Mouse (Mus musculus): ENCODE measurements around the gene Sirpa. TPM values are rescaled to one million over a fixed set of nuclear protein-coding genes. Genes with fewer than 3 reads are reported as not detected.

Sirpa gene
- total RNA-seq, 1 experiment from 2014 or later, result 38.3 TPM

DNA sequence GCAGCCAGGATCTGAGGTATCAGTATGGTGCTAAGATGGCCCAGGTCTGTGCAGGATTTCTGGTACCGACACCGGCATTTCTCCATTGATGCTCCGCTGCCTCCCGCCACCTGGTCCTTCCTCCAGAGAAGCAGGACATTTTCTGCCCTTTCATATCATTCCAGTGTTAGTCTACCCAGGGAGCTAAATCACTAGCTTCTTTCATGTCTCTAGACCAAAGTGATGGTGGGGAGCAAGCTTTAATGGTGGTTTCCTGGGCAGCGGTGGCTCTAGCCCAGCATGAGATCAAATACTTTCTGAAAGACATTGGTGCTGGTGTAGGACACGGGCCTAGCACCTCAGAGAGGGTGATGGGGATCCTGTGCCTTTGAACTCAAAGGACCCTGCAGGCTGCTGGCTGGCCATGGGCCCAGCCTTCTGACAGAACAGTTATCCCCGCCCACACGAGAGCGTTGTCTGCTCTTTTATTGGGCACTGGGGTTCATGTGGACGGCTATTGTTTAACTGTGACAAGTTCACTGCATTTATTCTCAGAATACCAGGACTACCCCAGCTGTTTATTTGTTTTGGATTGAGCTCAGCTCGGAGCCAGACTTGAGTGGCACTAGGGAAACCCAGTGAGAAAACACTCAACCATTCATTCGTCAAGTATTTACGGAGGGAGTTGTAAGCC lies 31.7 kb downstream of the Sirpa start:
- no peak for ATAC-seq (replicated peaks in 1 of 2; ENCODE audit: insufficient read depth in 1 of 2, low FRiP score in 2 of 2, low TSS enrichment in 1 of 2, low read depth in 1 of 2, poor library complexity in 2 of 2, severe bottlenecking in 2 of 2)

DNA sequence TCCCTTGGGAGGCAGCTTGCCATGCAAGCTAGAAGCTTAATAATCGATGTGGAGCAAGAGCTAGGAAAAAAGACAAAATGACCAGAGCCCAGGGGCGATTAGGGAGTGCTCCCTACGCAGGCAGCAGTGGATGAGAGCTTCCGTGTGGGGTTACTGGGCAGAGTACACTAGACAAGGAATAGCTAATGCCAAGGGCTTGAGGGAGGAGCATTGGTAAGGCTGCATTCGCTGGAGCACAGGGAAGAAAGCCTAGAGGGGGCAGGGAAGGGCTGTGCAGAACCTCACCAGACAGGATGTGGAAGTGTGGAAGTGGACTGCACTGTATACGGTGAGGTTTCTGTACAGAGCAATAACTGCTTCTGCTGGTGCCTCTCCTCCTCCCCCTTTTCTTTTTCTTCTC lies 32.3 kb downstream of the Sirpa start:
- no peak for ATAC-seq (replicated peaks in 1 of 2; ENCODE audit: insufficient read depth in 1 of 2, low FRiP score in 2 of 2, low TSS enrichment in 1 of 2, low read depth in 1 of 2, poor library complexity in 2 of 2, severe bottlenecking in 2 of 2)

DNA sequence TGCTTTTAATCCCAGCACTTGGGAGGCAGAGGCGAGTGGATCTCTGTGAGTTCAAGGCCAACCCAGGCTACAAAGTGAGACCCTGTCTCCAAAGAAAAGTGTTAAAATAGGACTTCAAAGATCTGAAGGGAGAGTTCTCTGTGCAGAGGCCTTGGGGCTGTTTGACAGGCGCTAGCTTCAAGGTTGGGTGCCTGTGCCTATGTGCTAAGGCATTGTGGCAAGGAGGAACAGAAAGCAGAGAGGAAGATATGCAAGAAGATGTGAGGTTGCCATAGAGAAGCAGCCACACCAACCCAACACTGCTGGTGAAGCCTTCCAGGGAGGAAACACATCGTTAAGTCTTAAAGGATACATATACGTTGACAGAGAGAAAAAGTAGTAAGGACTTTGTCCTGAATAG lies 33.2 kb downstream of the Sirpa start:
- no peak for ATAC-seq (replicated peaks in 1 of 2; ENCODE audit: insufficient read depth in 1 of 2, low FRiP score in 2 of 2, low TSS enrichment in 1 of 2, low read depth in 1 of 2, poor library complexity in 2 of 2, severe bottlenecking in 2 of 2)

DNA sequence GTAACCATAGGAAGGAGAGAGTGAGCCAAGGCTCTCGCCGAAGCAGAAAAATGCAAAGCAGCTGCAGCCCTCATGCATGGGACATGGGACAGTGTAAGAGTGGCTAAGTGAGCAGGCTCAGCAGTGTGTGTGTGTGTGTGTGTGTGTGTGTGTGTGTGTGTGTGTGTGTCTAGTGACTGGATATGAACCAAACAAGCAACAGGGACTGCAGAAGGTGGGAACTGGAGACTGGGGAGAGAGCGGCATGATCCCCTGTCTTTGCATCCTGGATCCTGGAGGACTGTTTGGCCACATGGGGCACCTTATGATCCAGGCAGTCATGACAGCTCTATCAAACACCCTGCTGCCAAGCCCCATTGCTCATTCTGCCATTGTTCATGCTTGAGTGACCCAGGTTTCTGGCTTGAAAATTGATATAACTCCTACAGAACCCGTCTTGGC lies 34.0 kb downstream of the Sirpa start:
- no peak for ATAC-seq (replicated peaks in 1 of 2; ENCODE audit: insufficient read depth in 1 of 2, low FRiP score in 2 of 2, low TSS enrichment in 1 of 2, low read depth in 1 of 2, poor library complexity in 2 of 2, severe bottlenecking in 2 of 2)

DNA sequence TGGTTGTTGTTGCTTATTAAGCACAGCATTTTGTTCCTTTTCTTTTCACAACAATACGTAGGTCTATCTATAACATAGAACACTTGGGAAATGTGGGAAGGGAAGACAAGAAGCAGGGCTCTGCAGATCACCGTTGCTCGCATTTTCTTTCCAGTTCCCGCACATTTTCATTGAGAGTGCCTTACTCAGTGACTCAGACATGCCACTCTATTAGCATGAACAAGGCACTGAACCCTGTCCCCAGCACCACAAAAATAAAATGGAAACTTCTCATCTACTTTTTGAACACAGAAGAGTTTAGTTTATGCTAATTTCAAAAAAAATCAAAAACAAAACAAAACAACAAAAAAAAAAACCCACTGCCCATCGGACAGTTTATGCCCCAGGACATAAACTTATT lies 34.5 kb downstream of the Sirpa start:
- ATAC-seq (replicated peaks in 1 of 2; ENCODE audit: insufficient read depth in 1 of 2, low FRiP score in 2 of 2, low TSS enrichment in 1 of 2, low read depth in 1 of 2, poor library complexity in 2 of 2, severe bottlenecking in 2 of 2), result no peak

DNA sequence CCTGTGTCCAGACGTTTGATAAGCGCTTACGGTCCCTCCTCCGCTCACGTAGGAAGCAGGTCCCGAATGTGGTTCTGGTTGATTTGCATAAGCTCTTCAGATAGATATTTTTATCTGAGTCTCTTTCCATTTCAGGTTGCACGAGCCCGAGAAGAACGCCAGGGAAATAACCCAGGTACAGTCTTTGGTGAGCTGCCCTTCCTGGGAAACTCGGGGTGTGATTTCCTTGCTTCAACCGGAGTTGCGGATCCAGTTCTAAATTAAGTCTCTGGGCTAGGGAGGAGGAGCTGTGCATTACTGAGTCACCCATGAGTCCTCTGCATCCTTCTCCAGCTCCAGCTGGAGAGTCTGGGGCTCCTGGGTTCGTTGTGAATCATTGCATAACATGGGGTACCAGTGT lies 35.2 kb downstream of the Sirpa start:
- ATAC-seq (replicated peaks in 1 of 2; ENCODE audit: insufficient read depth in 1 of 2, low FRiP score in 2 of 2, low TSS enrichment in 1 of 2, low read depth in 1 of 2, poor library complexity in 2 of 2, severe bottlenecking in 2 of 2), result no peak

DNA sequence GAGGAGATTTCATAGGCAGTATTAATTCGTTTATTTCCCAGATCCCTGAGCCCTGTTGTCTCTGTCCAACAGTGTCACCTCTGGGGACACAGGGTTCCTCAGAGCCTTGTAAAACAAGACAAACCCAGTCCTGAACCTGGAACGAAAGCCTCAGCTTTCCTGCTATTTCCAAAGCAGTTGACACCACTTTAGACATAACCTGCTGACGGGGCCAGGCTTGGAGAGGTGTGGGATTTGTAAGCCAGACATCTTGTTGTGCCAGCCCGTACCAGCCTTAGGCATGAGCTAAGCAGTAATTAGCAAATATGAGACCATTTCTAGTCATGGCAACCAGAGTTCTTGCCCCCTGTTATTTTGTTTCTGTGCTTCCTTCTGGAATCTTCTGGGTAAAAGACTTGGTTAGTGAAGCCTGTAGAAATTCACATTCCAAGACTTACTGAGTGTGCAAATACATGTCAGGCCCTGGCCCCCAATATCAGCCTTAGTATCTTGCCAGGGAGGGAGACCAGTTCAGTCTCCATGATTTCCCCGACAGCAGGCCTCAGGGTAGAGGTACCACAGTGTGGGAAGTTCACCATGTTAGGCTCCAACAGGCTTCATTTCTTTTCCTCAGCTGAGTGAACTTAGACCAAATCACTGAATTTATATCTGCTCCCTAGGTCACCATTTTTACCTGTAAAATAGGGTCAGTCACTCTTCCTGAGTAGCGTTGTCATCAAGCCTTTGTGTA lies 36.0 kb downstream of the Sirpa start:
- no peak for ATAC-seq (replicated peaks in 1 of 2; ENCODE audit: insufficient read depth in 1 of 2, low FRiP score in 2 of 2, low TSS enrichment in 1 of 2, low read depth in 1 of 2, poor library complexity in 2 of 2, severe bottlenecking in 2 of 2)

DNA sequence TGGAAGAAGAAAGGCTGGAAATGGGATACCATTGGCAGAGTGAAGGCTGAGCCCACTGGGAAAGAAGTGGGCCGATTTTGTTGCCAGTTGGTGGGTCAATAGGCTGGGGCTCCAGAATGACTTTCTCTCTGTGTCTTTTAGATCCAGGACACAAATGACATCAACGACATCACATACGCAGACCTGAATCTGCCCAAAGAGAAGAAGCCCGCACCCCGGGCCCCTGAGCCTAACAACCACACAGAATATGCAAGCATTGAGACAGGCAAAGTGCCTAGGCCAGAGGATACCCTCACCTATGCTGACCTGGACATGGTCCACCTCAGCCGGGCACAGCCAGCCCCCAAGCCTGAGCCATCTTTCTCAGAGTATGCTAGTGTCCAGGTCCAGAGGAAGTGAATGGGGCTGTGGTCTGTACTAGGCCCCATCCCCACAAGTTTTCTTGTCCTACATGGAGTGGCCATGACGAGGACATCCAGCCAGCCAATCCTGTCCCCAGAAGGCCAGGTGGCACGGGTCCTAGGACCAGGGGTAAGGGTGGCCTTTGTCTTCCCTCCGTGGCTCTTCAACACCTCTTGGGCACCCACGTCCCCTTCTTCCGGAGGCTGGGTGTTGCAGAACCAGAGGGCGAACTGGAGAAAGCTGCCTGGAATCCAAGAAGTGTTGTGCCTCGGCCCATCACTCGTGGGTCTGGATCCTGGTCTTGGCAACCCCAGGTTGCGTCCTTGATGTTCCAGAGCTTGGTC lies 37.3 kb downstream of the Sirpa start:
- ATAC-seq (replicated peaks in 1 of 2; ENCODE audit: insufficient read depth in 1 of 2, low FRiP score in 2 of 2, low TSS enrichment in 1 of 2, low read depth in 1 of 2, poor library complexity in 2 of 2, severe bottlenecking in 2 of 2), result no peak

DNA sequence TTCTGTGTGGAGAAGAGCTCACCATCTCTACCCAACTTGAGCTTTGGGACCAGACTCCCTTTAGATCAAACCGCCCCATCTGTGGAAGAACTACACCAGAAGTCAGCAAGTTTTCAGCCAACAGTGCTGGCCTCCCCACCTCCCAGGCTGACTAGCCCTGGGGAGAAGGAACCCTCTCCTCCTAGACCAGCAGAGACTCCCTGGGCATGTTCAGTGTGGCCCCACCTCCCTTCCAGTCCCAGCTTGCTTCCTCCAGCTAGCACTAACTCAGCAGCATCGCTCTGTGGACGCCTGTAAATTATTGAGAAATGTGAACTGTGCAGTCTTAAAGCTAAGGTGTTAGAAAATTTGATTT lies 37.9 kb downstream of the Sirpa start:
- ATAC-seq (replicated peaks in 1 of 2; ENCODE audit: insufficient read depth in 1 of 2, low FRiP score in 2 of 2, low TSS enrichment in 1 of 2, low read depth in 1 of 2, poor library complexity in 2 of 2, severe bottlenecking in 2 of 2), result no peak

DNA sequence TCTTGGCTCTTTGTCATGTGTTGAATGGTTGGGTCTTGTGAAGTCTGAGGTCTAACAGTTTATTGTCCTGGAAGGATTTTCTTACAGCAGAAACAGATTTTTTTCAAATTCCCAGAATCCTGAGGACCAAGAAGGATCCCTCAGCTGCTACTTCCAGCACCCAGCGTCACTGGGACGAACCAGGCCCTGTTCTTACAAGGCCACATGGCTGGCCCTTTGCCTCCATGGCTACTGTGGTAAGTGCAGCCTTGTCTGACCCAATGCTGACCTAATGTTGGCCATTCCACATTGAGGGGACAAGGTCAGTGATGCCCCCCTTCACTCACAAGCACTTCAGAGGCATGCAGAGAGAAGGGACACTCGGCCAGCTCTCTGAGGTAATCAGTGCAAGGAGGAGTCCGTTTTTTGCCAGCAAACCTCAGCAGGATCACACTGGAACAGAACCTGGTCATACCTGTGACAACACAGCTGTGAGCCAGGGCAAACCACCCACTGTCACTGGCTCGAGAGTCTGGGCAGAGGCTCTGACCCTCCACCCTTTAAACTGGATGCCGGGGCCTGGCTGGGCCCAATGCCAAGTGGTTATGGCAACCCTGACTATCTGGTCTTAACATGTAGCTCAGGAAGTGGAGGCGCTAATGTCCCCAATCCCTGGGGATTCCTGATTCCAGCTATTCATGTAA lies 38.5 kb downstream of the Sirpa start:
- ATAC-seq (replicated peaks in 1 of 2; ENCODE audit: insufficient read depth in 1 of 2, low FRiP score in 2 of 2, low TSS enrichment in 1 of 2, low read depth in 1 of 2, poor library complexity in 2 of 2, severe bottlenecking in 2 of 2), result no peak

DNA sequence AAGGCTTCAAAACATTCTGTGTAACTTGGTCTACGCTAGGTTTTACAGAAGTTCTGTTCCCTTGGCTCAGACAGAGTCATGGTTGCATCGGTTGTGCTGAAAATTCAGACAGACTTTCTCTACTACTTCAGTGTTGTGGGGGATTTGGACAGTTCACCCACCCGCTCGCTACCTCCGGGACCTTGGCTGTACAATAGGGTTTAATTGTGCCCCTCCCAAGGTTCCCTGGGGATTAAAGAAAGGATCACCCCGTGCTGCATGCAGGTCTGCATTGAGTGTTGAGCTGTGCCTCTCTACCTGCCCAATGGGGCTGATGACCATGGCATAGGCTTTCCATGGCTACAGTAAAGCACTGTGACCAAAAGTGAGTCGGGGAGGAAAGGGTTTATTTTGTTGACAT lies 39.7 kb downstream of the Sirpa start:
- ATAC-seq (replicated peaks in 1 of 2; ENCODE audit: insufficient read depth in 1 of 2, low FRiP score in 2 of 2, low TSS enrichment in 1 of 2, low read depth in 1 of 2, poor library complexity in 2 of 2, severe bottlenecking in 2 of 2), result no peak

DNA sequence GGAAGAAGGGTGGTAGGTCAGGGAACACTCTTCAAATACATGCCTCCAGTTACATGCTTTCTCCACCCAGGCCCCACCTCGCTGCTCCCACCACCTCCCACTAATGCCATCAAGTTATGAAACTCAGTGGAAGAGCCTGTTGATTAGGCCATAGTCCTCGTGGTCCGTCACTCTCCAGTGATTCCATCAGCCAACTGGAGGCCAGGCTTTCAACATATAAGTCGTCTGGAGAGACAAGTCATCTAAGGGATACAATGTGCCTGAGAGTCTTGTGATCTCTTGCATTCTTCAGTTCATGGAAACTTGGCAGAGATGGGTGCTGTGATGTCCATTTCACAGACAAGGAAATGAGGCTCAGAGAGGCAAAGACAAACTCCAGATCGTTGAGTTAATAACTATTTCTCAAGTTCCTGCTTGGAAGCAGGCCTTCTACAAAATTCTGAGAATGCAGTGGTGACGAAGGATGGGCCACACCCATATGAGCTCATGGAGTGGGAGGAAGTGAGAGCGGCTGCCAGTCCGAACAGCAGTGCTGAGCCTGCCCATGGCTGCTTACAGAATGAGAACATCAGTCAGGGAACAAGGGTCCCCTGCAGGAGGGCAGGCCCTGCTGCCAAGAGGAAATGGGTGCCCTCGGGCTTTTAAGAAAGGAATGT lies 40.6 kb downstream of the Sirpa start:
- ATAC-seq (replicated peaks in 1 of 2; ENCODE audit: insufficient read depth in 1 of 2, low FRiP score in 2 of 2, low TSS enrichment in 1 of 2, low read depth in 1 of 2, poor library complexity in 2 of 2, severe bottlenecking in 2 of 2), result peak; percentile 58 to 89

DNA sequence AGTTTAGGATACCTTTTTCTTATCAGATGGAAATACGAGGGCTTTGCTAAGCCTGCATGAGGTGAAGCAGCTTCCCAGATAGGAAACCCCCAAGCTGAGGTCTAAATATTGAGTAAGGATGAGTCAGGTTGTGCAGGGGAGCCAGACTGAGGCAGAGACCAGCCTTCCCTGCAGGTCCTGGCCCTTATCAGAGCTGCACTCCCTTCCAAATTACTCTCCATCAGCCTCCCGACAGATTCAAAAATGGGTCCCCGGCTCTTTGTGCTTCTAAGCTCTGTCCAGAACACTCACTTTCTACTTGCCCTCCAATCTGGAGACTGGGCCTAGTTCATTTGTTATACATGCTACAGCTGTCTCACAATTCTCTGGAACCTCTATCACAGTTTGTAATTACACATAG lies 41.3 kb downstream of the Sirpa start:
- no peak for ATAC-seq (replicated peaks in 1 of 2; ENCODE audit: insufficient read depth in 1 of 2, low FRiP score in 2 of 2, low TSS enrichment in 1 of 2, low read depth in 1 of 2, poor library complexity in 2 of 2, severe bottlenecking in 2 of 2)

DNA sequence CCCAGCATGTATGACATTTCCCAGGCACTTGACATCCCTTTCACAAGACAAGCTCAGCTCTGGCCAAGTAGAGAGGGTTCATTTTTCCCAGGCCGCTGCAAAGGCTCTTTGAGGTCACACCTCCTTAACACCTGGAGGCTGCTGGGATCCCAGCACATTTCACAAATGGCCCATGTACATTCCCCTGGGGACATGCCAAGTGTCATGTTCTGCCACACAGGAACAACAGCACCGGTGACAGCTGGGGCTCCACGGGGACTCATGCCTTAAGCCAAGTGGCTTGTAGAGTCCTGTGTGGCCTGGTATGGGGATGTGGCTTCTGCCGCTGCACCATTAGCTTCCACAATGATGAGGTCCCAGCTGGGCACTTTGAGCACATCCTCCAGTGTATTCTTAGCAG lies 60.0 kb downstream of the Sirpa start:
- ATAC-seq (replicated peaks in 1 of 2; ENCODE audit: insufficient read depth in 1 of 2, low FRiP score in 2 of 2, low TSS enrichment in 1 of 2, low read depth in 1 of 2, poor library complexity in 2 of 2, severe bottlenecking in 2 of 2), result no peak

DNA sequence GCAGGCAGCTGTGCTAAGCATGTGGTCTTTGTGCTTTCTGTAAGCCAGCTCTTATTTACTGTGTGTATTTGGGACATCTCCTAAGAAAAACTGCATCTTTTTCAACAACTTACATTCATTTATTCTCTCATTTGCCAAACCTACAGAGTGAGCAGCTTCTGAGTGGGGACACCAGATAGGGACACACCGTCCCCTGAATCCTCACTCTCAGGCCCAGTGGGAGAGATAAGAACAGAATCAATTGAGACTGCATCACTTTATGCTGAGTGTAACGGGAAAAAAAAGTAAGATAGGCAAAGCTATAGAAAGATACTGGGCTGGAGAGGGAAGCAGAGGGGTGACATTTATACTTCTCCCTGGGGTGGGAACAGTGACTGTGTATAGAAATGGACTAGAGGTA lies 61.0 kb downstream of the Sirpa start:
- no peak for ATAC-seq (replicated peaks in 1 of 2; ENCODE audit: insufficient read depth in 1 of 2, low FRiP score in 2 of 2, low TSS enrichment in 1 of 2, low read depth in 1 of 2, poor library complexity in 2 of 2, severe bottlenecking in 2 of 2)

DNA sequence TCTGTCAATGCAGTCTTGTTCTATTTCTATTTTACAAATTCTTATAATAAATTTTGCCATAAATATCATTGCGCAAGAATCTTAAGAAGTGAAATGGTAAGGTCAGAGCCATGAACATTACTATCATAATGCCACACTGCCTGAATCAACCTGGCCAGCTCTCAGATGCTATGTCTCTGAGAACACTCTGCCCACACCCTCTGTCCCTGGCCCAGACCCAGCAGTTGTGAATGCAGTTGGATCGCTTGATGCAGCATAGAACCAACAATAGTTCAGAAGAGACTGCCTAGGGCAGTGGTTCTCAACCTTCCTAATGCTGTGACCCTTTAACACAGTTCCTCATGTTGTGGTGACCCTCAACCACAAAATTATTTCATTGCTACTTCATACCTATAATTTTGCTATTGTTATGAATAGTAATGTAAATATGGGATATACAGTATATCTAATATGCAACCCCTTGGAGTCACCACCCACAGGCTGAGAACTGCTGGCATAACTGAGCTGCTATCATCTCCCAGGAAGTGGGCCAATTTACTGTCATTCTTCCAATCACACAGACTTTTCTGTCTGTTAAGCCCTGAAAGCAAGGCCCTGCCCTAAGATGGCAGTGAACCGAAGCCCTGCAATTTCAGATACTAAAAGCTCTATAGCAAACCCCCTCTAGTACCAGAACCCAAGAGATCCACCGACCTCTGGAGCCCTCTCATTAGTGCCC lies 61.8 kb downstream of the Sirpa start:
- no peak; a peak in 1 of 4 replicates for ATAC-seq (replicated peaks in 1 of 2; ENCODE audit: insufficient read depth in 1 of 2, low FRiP score in 2 of 2, low TSS enrichment in 1 of 2, low read depth in 1 of 2, poor library complexity in 2 of 2, severe bottlenecking in 2 of 2)

DNA sequence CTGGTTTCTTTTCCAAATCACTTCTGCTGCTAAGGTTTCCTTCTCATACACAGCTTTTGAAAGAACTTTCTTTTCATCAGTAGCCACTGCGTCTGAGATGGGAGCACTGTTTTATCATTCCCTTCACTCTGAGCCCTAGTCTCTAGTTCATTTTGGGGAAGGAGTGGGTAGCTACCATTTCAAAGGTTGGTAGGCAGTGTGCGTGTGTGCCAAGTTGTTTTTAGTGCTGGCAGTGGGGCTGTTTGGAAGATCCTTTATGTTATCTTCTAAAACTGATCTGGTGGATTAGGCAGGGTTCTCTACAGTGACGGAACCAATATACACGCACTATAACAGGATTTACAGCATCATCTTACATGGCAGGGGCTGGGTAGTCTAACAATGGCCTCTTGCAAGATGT lies 62.4 kb downstream of the Sirpa start:
- ATAC-seq (replicated peaks in 1 of 2; ENCODE audit: insufficient read depth in 1 of 2, low FRiP score in 2 of 2, low TSS enrichment in 1 of 2, low read depth in 1 of 2, poor library complexity in 2 of 2, severe bottlenecking in 2 of 2), result no peak

All from hematopoietic stem cell, adult 5-6 weeks (primary cell).